12 mouse cellular contexts compared by ENCODE assay signal in genomic region chr9:45261466-45261865, GRCm38 (mm10). TPM values are rescaled to one million over a fixed set of nuclear protein-coding genes. Genes with fewer than 3 reads are reported as not detected.
DNase-seq lines count a peak whose midpoint lies in the region; ATAC-seq and TF ChIP-seq lines count a peak whose summit lies in the region.
"Had no signal": no experiment of that assay in that cellular context is flagged by ENCODE, and none has a peak within 500 bp of the region (broad histone marks: within the 10 kb centered on the region; RNA-seq: fewer than 3 reads in every experiment).

No protein-coding gene starts in this region.

- H3K9ac ChIP-seq in hindbrain, embryonic 14.5 days: no peak overlapping the region
- H3K9ac ChIP-seq: intestine, embryonic 15.5 days; neural tube, embryonic 12.5 days had no signal

- H3K4me2 ChIP-seq in hindbrain, embryonic 14.5 days (replicated peaks): no peak overlapping the region
- H3K4me2 ChIP-seq: intestine, embryonic 15.5 days; neural tube, embryonic 12.5 days had no signal

- no peaks in the 10 kb centered on the region for H3K9me3 ChIP-seq in hindbrain, embryonic 14.5 days (ENCODE audit: control insufficient read depth, low read length)
- no peaks in the 10 kb centered on the region for H3K9me3 ChIP-seq in hindbrain, embryonic 10.5 days
- H3K9me3 ChIP-seq: intestine, embryonic 15.5 days; neural tube, embryonic 12.5 days had no signal

- peak; percentile 34 for DNase-seq in hindbrain, embryonic 14.5 days (ENCODE audit: low spot score)
- DNase-seq in hindbrain, embryonic 10.5 days (ENCODE audit: low spot score): no peak
- peak; percentile 18 for DNase-seq in NIH3T3 (ENCODE audit: low read depth)
- DNase-seq in heart, postnatal 4 days: peak; percentile 61
- no peak for DNase-seq in natural killer cell, adult 2 months (ENCODE audit: low spot score in 2 of 2)
- no peak for DNase-seq in layer of hippocampus, adult 2 months (ENCODE audit: low spot score in 2 of 2)
- DNase-seq in thymus, postnatal 4 days: no peak

- ATAC-seq in hindbrain, embryonic 14.5 days (ENCODE audit: low FRiP score): no peak
- peak; percentile 86 for ATAC-seq in cerebellum, adult (ENCODE audit: insufficient number of reproducible peaks, low FRiP score, low TSS enrichment)
- ATAC-seq: intestine, embryonic 15.5 days; lung, postnatal 0 days had no signal

- H3K27ac ChIP-seq in hindbrain, embryonic 14.5 days: no peak overlapping the region
- no peak overlapping the region for H3K27ac ChIP-seq in hindbrain, embryonic 10.5 days
- no peak overlapping the region for H3K27ac ChIP-seq in layer of hippocampus, adult 2 months
- H3K27ac ChIP-seq: intestine, embryonic 15.5 days; neural tube, embryonic 12.5 days had no signal

- H3K4me3 ChIP-seq in hindbrain, embryonic 14.5 days (replicated peaks; ENCODE audit: low read length): no peak overlapping the region
- no peak overlapping the region for H3K4me3 ChIP-seq in hindbrain, embryonic 10.5 days
- H3K4me3 ChIP-seq in layer of hippocampus, adult 2 months: no peak overlapping the region
- H3K4me3 ChIP-seq: intestine, embryonic 15.5 days; neural tube, embryonic 12.5 days had no signal

- 60% methylated on average over 4 of the region's 4 CpGs for WGBS in hindbrain, embryonic 14.5 days
- WGBS in hindbrain, embryonic 10.5 days: 72% methylated on average over 4 of the region's 4 CpGs

- H3K36me3 ChIP-seq in hindbrain, embryonic 14.5 days (replicated peaks; ENCODE audit: control insufficient read depth, insufficient read depth): no peaks in the 10 kb centered on the region
- no peaks in the 10 kb centered on the region for H3K36me3 ChIP-seq in hindbrain, embryonic 10.5 days
- H3K36me3 ChIP-seq: intestine, embryonic 15.5 days; neural tube, embryonic 12.5 days had no signal

- no peaks in the 10 kb centered on the region for H3K27me3 ChIP-seq in hindbrain, embryonic 14.5 days (ENCODE audit: control insufficient read depth, insufficient read depth, low read length)
- H3K27me3 ChIP-seq in hindbrain, embryonic 10.5 days (ENCODE audit: insufficient read depth, poor library complexity, severe bottlenecking): no peaks in the 10 kb centered on the region; the same call in 1 of the 2 replicates
- H3K27me3 ChIP-seq: intestine, embryonic 15.5 days had no signal

- H3K4me1 ChIP-seq in hindbrain, embryonic 14.5 days (replicated peaks; ENCODE audit: control insufficient read depth, insufficient read depth, low read length): no peaks in the 10 kb centered on the region
- H3K4me1 ChIP-seq in hindbrain, embryonic 10.5 days (replicated peaks): no peaks in the 10 kb centered on the region; the same call in 1 of the 2 replicates
- H3K4me1 ChIP-seq: intestine, embryonic 15.5 days; neural tube, embryonic 12.5 days had no signal

- TF ChIP-seq CTCF in layer of hippocampus, adult 2 months (conservative IDR thresholded peaks at IDR 0.05): no peak

RNA-seq across cellular contexts. Expression of gene Il10ra, which starts 7.5 kb away (rescaled TPM):
- polyA plus RNA-seq in hindbrain, embryonic 14.5 days (2014; fragmentation: Nextera tagmentation; extraction: Ambion mirVana): 0.68 and 0.85 TPM in 2 replicates
- polyA plus RNA-seq in hindbrain, embryonic 10.5 days (2016; fragmentation: Nextera tagmentation; extraction: Ambion mirVana): 0.65 and 0.71 TPM in 2 replicates
- total RNA-seq in heart, postnatal 4 days (2021): 1 to 10 TPM; 1.0 to 1.2 TPM
- total RNA-seq in layer of hippocampus, adult 2 months (2021): 1 to 10 TPM; 2.4 to 2.6 TPM

RNA-seq across cellular contexts. Expression of gene Tmprss13, which starts 57.4 kb away (rescaled TPM):
- not detected in 2 replicates for polyA plus RNA-seq in hindbrain, embryonic 14.5 days (2014; fragmentation: Nextera tagmentation; extraction: Ambion mirVana)
- 0.11 and 0.12 TPM in 2 replicates for polyA plus RNA-seq in hindbrain, embryonic 10.5 days (2016; fragmentation: Nextera tagmentation; extraction: Ambion mirVana)
- under 1 TPM; 0.24 to 0.50 TPM for total RNA-seq in heart, postnatal 4 days (2021)
- total RNA-seq in layer of hippocampus, adult 2 months (2021): not detected
- total RNA-seq: left cerebral cortex, postnatal 25 days had no signal

RNA-seq across cellular contexts. Expression of gene Tmprss4, which starts 57.6 kb away (rescaled TPM):
- polyA plus RNA-seq in hindbrain, embryonic 14.5 days (2014; fragmentation: Nextera tagmentation; extraction: Ambion mirVana): not detected in 2 replicates
- 0.22 TPM in 1 of 2 replicates, not detected in the other for polyA plus RNA-seq in hindbrain, embryonic 10.5 days (2016; fragmentation: Nextera tagmentation; extraction: Ambion mirVana)
- total RNA-seq in heart, postnatal 4 days (2021): not detected
- not detected for total RNA-seq in layer of hippocampus, adult 2 months (2021)

Comparison
In these comparisons a context has a peak if more than half of its experiments do, and no peak if none do; other contexts are left out.
1. DNase-seq: peak in hindbrain, embryonic 14.5 days (single experiment), NIH3T3 (single experiment) and heart, postnatal 4 days (single experiment); none in hindbrain, embryonic 10.5 days (single experiment), natural killer cell, adult 2 months (0 of 2), layer of hippocampus, adult 2 months (0 of 2) and thymus, postnatal 4 days (single experiment).